Mouse (Mus musculus): ENCODE results near the gene Lrp10.

Gene Lrp10

GRCm38 (mm10) chr14:54433941-54434531 is 29.9 kb upstream of the Lrp10 start:
- peak; percentile 93 for DNase-seq

- DNase-seq: peak; percentile 88
Measured at GRCm38 (mm10) chr14:54435194-54435918, 28.6 kb upstream of the Lrp10 start.

- no peak for DNase-seq
Measured at GRCm38 (mm10) chr14:54439155-54439554, 24.8 kb upstream of the Lrp10 start.

- DNase-seq: peak; percentile 87
Measured at GRCm38 (mm10) chr14:54439610-54440009, 24.3 kb upstream of the Lrp10 start.

GRCm38 (mm10) chr14:54440538-54440937 is 23.4 kb upstream of the Lrp10 start:
- DNase-seq: peak; percentile 89

- DNase-seq: no peak
Measured at GRCm38 (mm10) chr14:54441365-54441764, 22.6 kb upstream of the Lrp10 start.

GRCm38 (mm10) chr14:54442548-54442947 is 21.4 kb upstream of the Lrp10 start:
- DNase-seq: no peak

GRCm38 (mm10) chr14:54443196-54443595 is 20.7 kb upstream of the Lrp10 start:
- peak; percentile 97 for DNase-seq

GRCm38 (mm10) chr14:54443712-54444618 is 20.0 kb upstream of the Lrp10 start:
- DNase-seq: peak; percentile 99

GRCm38 (mm10) chr14:54445476-54445875 is 18.5 kb upstream of the Lrp10 start:
- DNase-seq: peak; percentile 90

GRCm38 (mm10) chr14:54453566-54453965 is 10.4 kb upstream of the Lrp10 start:
- no peak for DNase-seq

- DNase-seq: no peak
Measured at GRCm38 (mm10) chr14:54454669-54455528, 9.0 kb upstream of the Lrp10 start.

GRCm38 (mm10) chr14:54457907-54458569 is 5.9 kb upstream of the Lrp10 start:
- DNase-seq: no peak

GRCm38 (mm10) chr14:54462146-54462545 is 1.8 kb upstream of the Lrp10 start:
- no peak for DNase-seq

- DNase-seq: no peak
Measured at GRCm38 (mm10) chr14:54463108-54463958, 604 bp upstream of the Lrp10 start.

- peak; percentile 98 for DNase-seq
Measured at GRCm38 (mm10) chr14:54464293-54465005, 512 bp downstream of the Lrp10 start.

- DNase-seq: peak; percentile 40
Measured at GRCm38 (mm10) chr14:54471467-54471866, 7.5 kb downstream of the Lrp10 start.

- DNase-seq: peak; percentile 73
Measured at GRCm38 (mm10) chr14:54472671-54473070, 8.7 kb downstream of the Lrp10 start.

GRCm38 (mm10) chr14:54474744-54475143 is 10.8 kb downstream of the Lrp10 start:
- peak; percentile 41 for DNase-seq
